Mouse (Mus musculus) midbrain, embryonic 10.5 days (tissue): ENCODE data around the gene Ptprm. TPM values are rescaled to one million over a fixed set of nuclear protein-coding genes. Genes with fewer than 3 reads are reported as not detected.

Experiments used
- DNase-seq: peaks from one replicate; pipeline ENCODE4 v3.0.0-alpha.2; 2017; ENCODE audit warnings: low spot score
- H3K27ac ChIP-seq: fragments of 300-500 bp; sonication (generic); replicated peaks from 2 replicates; pipeline ENCODE4 v1.5.1; 2016; ENCODE audit warnings: mild to moderate bottlenecking
- H3K27me3 ChIP-seq: fragments of 300-500 bp; sonication (generic); 2 replicates; pipeline ENCODE4 v1.6.1; 2016; ENCODE audit warnings: low read depth, mild to moderate bottlenecking; ENCODE audit not compliant: poor library complexity, severe bottlenecking
- H3K36me3 ChIP-seq: fragments of 300-500 bp; sonication (generic); 2 replicates; pipeline ENCODE4 v1.6.1; 2016; ENCODE audit warnings: mild to moderate bottlenecking, moderate library complexity
- H3K4me1 ChIP-seq: fragments of 300-500 bp; sonication (generic); 2 replicates; pipeline ENCODE4 v1.6.1; 2016
- H3K4me3 ChIP-seq: fragments of 300-500 bp; sonication (generic); 2 replicates; pipeline ENCODE4 v1.5.1; 2016; ENCODE audit warnings: mild to moderate bottlenecking, moderate library complexity
- H3K9me3 ChIP-seq: fragments of 300-500 bp; sonication (generic); replicated peaks from 2 replicates; pipeline ENCODE4 v1.6.1; 2016; ENCODE audit warnings: mild to moderate bottlenecking
- WGBS: fragments of 180-500 bp; shearing (Covaris S2); methylation state at CpG from one replicate; pipeline ENCODE4 v1.1.7; 2016; 5-methylcytosine and 5-hydroxymethylcytosine counted together
- polyA plus RNA-seq: library from polyadenylated mRNA; unstranded; fragments of >200 nt; fragmentation: Nextera tagmentation; extraction: Ambion mirVana; gene quantifications from 2 replicates; pipeline ENCODE4 v1.2.1, GENCODE M21; 2016

Ptprm gene
- polyA plus RNA-seq, 1 experiment from 2014 or later: 6.4 TPM

GRCm38 (mm10) chr17:67358541-67358940, 4.3 kb upstream of the Ptprm start:
- Histone ChIP-seq H3K27me3 (peaks cover 28% of the 10 kb centered on the region), H3K4me1 (peaks cover 32% of the 10 kb centered on the region), H3K4me3 (no peak overlapping the region), H3K27ac (no peak overlapping the region), H3K36me3 (no peaks in the 10 kb centered on the region), H3K9me3 (no peaks in the 10 kb centered on the region)
- no peak for DNase-seq
- WGBS: 89% methylated on average over 7 of the region's 7 CpGs

DNA sequence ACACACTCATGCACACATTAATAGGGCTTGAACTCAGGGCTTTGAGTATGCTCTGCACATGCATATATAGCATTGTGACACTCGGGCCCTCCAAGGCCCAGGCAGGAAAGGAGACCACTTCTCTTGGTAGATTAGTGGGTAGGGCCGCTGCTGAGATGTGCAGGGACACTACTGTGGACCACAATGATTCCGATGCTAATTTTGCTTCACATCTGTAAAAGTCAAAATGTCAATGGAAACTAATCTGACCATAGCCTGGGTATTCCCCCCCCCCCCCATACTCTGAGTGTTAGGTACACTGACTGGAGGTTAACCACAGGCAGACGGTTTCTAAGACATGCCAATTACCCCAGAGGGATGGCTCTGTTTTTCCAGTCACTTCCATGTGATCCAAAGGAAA, 2.9 kb upstream of the Ptprm start:
- no peak overlapping the region for H3K27ac ChIP-seq
- no peaks in the 10 kb centered on the region for H3K36me3 ChIP-seq
- DNase-seq: no peak
- WGBS: 90% methylated on average over 4 of the region's 4 CpGs
- H3K9me3 ChIP-seq: no peaks in the 10 kb centered on the region
- peaks cover 44% of the 10 kb centered on the region for H3K4me1 ChIP-seq
- H3K27me3 ChIP-seq: peaks cover 39% of the 10 kb centered on the region
- H3K4me3 ChIP-seq: no peak overlapping the region

GRCm38 (mm10) chr17:67355251-67355650, 994 bp upstream of the Ptprm start:
- no peaks in the 10 kb centered on the region for H3K9me3 ChIP-seq
- peak; percentile 19 for DNase-seq
- H3K27ac ChIP-seq: no peak overlapping the region
- peaks cover 34% of the 10 kb centered on the region for H3K4me1 ChIP-seq
- peaks cover 58% of the 10 kb centered on the region for H3K27me3 ChIP-seq
- H3K36me3 ChIP-seq: no peaks in the 10 kb centered on the region
- H3K4me3 ChIP-seq: peak overlapping the region; percentile 68
- WGBS: 37% methylated on average over 5 of the region's 5 CpGs

GRCm38 (mm10) chr17:67353796-67354450, 334 bp downstream of the Ptprm start:
- Histone ChIP-seq H3K36me3 (no peaks in the 10 kb centered on the region), H3K4me1 (peaks cover 33% of the 10 kb centered on the region), H3K27me3 (peaks cover 58% of the 10 kb centered on the region), H3K27ac (peak overlapping the region; percentile 92), H3K4me3 (peak overlapping the region; percentile 68), H3K9me3 (no peaks in the 10 kb centered on the region; the same call in 1 of the 2 replicates)
- under 1% methylated on average over 67 of the region's 68 CpGs for WGBS
- DNase-seq: peak; percentile 79

DNA sequence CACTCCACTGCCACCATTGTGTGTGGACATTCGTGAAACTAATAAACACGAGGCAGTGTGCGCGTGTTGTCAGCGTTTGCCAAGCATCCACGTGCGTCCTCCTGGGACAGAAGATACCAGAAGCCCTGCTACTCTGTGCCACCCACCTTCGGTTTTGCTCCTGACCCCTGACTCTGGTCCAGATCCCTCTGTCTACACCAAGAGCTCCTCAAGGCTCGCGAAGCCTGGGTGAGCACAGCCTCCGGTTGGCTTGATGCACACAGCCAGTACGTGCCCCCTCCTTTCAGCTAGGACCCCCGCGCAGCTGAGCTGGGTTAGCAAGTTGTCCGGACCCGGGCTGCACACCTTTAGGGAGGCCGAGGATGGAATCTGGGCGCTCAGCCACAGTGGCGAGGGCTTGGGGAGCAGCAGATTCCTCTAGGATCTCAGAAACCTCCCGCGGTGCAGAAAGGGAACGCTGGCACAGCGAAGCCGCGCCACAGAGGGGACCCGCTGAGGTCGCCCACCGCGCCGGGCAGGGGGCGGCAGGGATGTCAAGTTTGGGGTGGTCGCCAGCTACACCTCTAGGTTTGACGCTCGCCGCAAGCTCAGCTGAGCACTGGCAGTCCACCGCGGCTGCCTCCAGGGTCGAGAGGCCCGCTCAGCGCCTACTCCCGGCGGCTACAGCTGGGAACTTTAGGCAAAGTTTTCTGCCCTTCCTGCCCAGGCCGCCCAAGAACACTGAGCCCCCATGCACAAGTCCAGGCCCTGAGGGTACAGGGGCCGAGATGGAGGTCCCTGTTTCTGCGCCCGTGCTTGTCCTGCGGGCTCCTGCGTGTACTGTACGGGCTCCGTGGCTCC, 1.1 kb downstream of the Ptprm start:
- Histone ChIP-seq H3K9me3 (no peaks in the 10 kb centered on the region; the same call in 1 of the 2 replicates), H3K36me3 (no peaks in the 10 kb centered on the region), H3K4me1 (peaks cover 33% of the 10 kb centered on the region), H3K27ac (peak overlapping the region; percentile 92), H3K27me3 (peaks cover 51% of the 10 kb centered on the region), H3K4me3 (peak overlapping the region; percentile 68)
- DNase-seq: peak; percentile 72
- WGBS: 3% methylated on average over 50 of the region's 50 CpGs

- H3K36me3 ChIP-seq: no peaks in the 10 kb centered on the region
- no peak for DNase-seq
- 63% methylated on average over 5 of the region's 5 CpGs for WGBS
- H3K9me3 ChIP-seq: no peaks in the 10 kb centered on the region; the same call in 1 of the 2 replicates
- H3K27me3 ChIP-seq: peaks cover 43% of the 10 kb centered on the region
- no peak overlapping the region for H3K27ac ChIP-seq
- H3K4me1 ChIP-seq: peaks cover 32% of the 10 kb centered on the region
- no peak overlapping the region for H3K4me3 ChIP-seq
These were observed 2.8 kb downstream of the Ptprm start for GRCm38 (mm10) chr17:67351423-67351822.

DNA sequence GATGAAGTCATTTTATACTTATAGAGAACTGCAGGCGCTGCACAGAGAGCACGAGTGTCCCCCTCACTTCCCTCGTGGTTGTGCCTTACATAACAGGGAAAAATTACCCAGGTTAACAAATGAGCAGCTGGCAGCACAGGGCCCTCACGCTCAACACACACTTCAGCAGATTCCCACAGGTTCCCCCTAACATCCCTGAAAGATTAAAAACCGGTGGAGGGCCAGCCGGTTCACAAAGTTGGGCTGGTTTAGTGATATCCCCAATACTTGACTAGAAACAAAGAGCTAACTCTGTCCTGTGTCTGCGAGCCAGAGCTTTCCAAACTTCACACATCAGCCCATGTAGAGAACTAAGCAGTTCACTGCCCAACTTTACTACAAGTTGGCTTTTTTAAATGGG, 3.7 kb downstream of the Ptprm start:
- no peaks in the 10 kb centered on the region; the same call in 1 of the 2 replicates for H3K9me3 ChIP-seq
- no peak overlapping the region for H3K27ac ChIP-seq
- peaks cover 25% of the 10 kb centered on the region for H3K4me1 ChIP-seq
- 81% methylated on average over 7 of the region's 7 CpGs for WGBS
- DNase-seq: no peak
- H3K27me3 ChIP-seq: peaks cover 34% of the 10 kb centered on the region
- H3K36me3 ChIP-seq: no peaks in the 10 kb centered on the region
- H3K4me3 ChIP-seq: no peak overlapping the region

DNA sequence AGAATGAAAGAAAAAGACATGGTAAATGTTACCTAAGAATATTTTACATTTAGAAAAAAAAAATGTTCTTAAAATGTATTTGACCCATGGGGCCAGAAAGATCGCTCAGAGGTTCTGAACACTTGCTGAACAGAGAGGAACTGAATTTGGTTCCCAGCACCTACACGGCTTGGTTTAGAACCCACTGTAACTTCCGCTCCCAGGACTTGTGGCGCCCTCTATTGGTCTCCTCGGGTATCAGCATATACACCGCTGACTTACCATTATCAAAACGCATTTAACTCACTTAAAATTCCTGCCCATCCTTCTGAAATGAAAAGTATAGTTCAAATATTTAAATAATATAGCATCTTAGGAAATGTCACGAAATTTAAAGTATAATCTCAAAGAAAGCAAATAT, 4.7 kb downstream of the Ptprm start:
- H3K9me3 ChIP-seq: no peaks in the 10 kb centered on the region; the same call in 1 of the 2 replicates
- no peaks in the 10 kb centered on the region for H3K36me3 ChIP-seq
- peaks cover 30% of the 10 kb centered on the region for H3K27me3 ChIP-seq
- DNase-seq: no peak
- H3K4me1 ChIP-seq: peaks cover 18% of the 10 kb centered on the region
- no peak overlapping the region for H3K4me3 ChIP-seq
- no peak overlapping the region for H3K27ac ChIP-seq
- WGBS: 95% methylated on average over 8 of the region's 8 CpGs

- Histone ChIP-seq H3K27ac (no peak overlapping the region), H3K9me3 (no peaks in the 10 kb centered on the region; the same call in 1 of the 2 replicates), H3K4me1 (no peaks in the 10 kb centered on the region; the same call in 1 of the 2 replicates), H3K27me3 (peaks cover 16% of the 10 kb centered on the region), H3K4me3 (no peak overlapping the region), H3K36me3 (no peaks in the 10 kb centered on the region)
- no peak for DNase-seq
- WGBS: 83% methylated on average over 10 of the region's 10 CpGs
These were observed 7.3 kb downstream of the Ptprm start for GRCm38 (mm10) chr17:67346921-67347320.

DNA sequence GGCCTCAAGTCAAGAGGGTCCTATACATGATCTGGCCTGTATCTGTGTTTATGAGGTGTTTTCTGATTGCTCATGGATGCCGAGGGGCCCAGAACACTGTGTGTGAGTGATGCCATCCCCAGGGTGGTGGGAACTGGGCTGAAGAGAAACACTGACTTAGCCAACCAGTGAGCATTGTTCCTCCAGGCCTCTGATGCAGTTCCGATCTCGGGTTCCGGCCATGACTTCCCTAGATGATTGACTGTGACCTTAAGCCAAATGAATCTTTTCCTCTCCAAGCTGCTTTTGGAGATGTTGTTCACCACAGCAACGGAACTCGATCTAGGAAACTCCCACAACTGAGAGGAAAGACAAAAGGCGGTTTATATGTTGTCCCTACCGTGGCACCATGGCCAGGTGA, 9.1 kb downstream of the Ptprm start:
- no peaks in the 10 kb centered on the region for H3K27me3 ChIP-seq
- no peak for DNase-seq
- H3K4me1 ChIP-seq: peaks cover 5% of the 10 kb centered on the region; the same call in 1 of the 2 replicates
- H3K4me3 ChIP-seq: no peak overlapping the region
- H3K9me3 ChIP-seq: no peaks in the 10 kb centered on the region; the same call in 1 of the 2 replicates
- no peak overlapping the region for H3K27ac ChIP-seq
- WGBS: 90% methylated on average over 8 of the region's 8 CpGs
- no peaks in the 10 kb centered on the region for H3K36me3 ChIP-seq

- Histone ChIP-seq H3K4me1 (peaks cover 5% of the 10 kb centered on the region; the same call in 1 of the 2 replicates), H3K9me3 (no peaks in the 10 kb centered on the region), H3K27me3 (no peaks in the 10 kb centered on the region), H3K36me3 (no peaks in the 10 kb centered on the region), H3K27ac (no peak overlapping the region), H3K4me3 (no peak overlapping the region)
- no peak for DNase-seq
- WGBS: 80% methylated on average over 2 of the region's 2 CpGs
These were observed 10.8 kb downstream of the Ptprm start for GRCm38 (mm10) chr17:67343471-67343870.

- Histone ChIP-seq H3K27ac (no peak overlapping the region), H3K27me3 (no peaks in the 10 kb centered on the region), H3K4me1 (peaks cover 5% of the 10 kb centered on the region; the same call in 1 of the 2 replicates), H3K4me3 (no peak overlapping the region), H3K9me3 (no peaks in the 10 kb centered on the region), H3K36me3 (no peaks in the 10 kb centered on the region)
- WGBS: 93% methylated on average over 6 of the region's 6 CpGs
- no peak for DNase-seq
These were observed 11.3 kb downstream of the Ptprm start for GRCm38 (mm10) chr17:67343006-67343405.

DNA sequence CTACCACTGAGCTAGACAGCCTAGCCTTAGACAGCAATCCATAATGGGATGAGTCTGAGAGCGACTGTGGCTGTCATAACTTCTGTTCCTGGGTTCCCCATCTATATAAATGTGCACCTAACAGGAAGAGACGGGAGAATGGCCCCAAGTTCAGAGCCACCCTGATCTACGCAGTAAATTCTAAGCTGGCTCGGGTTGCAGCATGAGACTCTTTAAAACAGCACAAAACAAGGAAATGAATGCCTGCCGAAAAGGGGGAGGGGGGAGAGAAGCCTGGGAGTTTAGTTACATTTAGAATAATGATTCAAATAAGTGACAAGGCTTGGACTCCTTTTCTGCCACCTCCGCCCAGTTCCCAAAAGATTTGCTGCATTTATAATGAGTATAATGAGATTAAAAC, 13.9 kb downstream of the Ptprm start:
- peaks cover 5% of the 10 kb centered on the region; the same call in 1 of the 2 replicates for H3K4me1 ChIP-seq
- WGBS: 86% methylated on average over 6 of the region's 6 CpGs
- H3K4me3 ChIP-seq: no peak overlapping the region
- H3K36me3 ChIP-seq: no peaks in the 10 kb centered on the region
- H3K27ac ChIP-seq: no peak overlapping the region
- no peak for DNase-seq
- no peaks in the 10 kb centered on the region for H3K9me3 ChIP-seq
- H3K27me3 ChIP-seq: no peaks in the 10 kb centered on the region
